Mouse (Mus musculus) cerebellum, postnatal 14 days (tissue): ENCODE measurements around the gene Ccdc194.
A peak's percentile ranks its signal among the peaks of the same experiment; 100 is the strongest.

Experiments
- DNase-seq, 2 experiments: peaks; one replicate each; pipeline ENCODE4 v3.0.0; 2021; ENCODE audit warnings: mixed read lengths in 2 of 2

The Ccdc194 gene

GRCm38 (mm10) chr8:71507589-71508104, 17.9 kb downstream of the Ccdc194 start:
- peak; percentile 77 for DNase-seq

DNA sequence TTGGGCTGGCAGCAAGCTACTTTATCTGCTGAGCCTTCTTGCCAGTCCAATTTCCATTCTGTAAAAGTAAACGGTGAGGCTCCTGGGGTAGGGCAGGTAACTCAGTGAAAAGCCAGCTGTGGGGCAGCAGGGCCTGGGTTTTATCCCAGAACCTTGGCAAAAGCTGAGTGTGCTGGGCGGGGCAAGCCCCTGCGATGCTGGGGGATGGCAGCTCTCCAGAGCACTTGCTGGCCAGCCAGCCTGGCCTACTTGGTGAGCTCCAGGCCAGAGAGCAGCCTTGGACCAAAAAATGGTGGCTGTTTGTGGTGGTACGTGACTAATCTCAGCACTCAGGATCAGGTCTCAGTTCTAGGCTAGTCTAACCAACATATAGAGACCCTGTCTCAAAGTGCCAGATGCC, 19.5 kb downstream of the Ccdc194 start:
- DNase-seq: peak; percentile 69 to 74

DNA sequence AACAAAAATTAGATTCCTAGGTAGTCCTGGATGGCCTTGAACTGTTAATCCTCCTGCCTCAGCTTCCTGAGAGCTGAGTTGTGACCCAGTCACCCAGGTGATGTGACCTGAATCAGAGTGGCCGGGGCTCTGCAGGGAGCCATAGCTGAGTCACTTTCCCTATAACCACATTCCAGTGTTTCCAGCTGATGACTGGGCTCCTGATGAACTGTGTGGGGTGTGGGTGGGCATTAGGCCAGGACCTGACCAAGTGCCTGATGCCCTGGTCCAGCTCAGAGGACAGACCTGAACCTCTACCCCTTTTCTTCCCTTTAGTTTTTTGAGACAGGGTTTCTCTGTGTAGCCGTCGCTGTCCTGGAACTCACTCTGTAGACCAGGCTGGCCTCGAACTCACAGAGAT, 20.2 kb downstream of the Ccdc194 start:
- DNase-seq: no peak

DNA sequence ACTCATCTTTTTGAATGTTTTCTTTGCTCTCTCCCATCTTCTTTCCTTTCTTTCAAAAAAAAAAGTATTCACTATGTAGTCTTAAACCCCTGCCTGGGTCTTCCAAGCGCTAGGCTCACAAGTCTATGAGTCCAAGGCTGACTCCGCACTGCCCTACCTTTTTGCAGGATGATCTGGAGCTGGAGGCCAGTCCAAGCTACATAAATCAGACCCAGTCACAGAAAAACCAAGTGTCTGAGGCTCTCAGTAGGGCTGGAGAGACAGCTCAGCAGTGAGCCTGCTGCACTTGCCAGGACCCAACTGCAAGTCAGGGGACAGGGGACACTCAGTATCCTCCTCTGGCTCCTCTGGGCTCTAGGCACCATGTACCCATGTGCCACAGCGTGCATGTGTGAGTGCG, 21.2 kb downstream of the Ccdc194 start:
- no peak for DNase-seq

DNA sequence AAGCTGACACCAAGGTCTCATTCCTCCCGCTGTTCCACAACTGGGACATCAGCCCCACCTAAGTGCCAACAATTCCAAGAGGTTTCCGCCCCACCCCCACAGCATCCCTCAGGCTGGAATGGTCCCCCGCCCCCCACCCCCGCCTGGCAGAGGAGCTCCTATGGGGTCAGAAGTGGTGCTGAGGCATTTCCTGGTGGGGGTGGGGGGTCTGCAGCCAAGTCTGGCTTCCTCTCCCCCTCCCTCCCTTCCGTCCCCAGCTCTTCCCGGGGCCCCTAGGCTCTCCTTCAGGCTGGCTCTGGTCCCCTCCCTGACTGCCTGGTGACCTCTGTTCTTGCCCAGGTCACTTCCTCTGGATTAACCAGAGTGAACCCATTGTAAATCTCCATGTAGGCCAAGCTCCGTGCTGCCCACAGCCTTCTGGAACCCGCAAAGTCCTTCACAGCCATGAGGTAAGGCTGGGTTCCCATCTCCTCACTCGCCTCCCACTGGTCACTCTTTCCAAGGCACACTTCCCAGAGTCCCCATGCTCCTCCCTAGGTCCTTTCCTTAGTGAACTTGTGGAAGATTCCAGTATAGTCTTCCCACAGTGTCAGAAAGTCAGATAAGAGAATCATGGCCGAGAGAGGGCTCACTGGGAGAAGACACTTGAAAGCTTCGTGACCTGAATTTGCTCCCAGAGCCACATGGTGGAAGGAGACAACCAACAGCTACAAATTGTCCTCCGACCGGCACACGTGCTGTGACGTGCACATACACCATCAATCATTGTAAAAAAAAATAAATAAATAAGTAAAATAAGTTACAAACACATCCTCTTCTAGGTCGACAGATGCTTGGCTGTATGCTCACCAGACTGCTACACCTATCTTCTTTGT, 26.5 kb downstream of the Ccdc194 start:
- no peak for DNase-seq

DNA sequence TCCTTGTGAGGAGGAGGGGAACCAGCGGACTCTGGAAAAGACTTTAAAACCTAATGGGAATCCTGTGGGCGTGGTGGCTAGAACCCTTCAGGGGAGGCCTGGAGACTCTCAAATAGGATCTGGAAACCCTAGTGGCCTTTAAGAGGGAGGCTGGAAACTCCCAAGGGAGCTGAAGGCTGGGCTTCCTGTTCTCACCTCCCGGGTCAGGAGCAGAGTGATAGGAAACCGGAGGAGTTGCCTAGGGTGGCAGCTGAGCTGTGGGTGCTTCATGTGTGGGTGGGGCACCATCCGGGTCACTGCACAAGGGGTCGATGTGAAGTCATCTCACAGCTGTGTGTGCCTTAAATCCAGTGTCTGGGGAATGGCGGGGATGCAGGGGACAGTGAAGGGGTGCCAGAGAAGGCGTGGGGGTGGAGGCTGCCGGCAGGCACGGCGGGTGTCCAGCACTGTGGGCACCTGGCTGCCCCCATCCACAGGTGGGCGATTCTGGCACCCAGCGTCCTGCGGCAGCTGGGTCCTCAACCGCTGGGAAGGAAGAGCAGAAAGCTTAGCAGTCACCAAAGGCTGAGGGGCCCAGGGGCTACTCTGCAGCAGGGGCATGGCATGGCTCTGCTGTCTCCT, 27.5 kb downstream of the Ccdc194 start:
- no peak for DNase-seq

- no peak for DNase-seq
These were observed 28.4 kb downstream of the Ccdc194 start for GRCm38 (mm10) chr8:71497077-71497645.

DNA sequence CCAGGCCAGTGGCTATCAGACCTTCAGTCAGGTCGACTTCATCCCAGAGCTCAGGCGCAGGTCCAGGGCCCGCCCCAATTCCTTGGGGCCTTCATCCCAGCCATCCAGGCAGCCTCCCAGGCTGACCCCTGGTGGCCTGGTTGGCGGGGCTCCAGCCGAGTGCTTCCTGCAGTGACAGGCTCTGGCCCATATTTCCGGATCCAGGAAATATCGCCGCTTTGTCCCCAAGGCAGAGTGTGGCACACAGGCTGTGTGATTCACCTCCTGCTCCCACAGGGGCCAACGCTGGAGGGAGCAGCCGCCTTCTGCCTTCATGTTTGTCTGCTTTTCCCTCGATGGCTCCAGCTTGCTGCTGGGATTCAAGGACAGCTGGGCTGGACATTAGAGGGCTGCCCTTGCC, 29.0 kb downstream of the Ccdc194 start:
- DNase-seq: peak; percentile 72 to 76

GRCm38 (mm10) chr8:71495811-71496210, 29.7 kb downstream of the Ccdc194 start:
- DNase-seq: no peak

DNA sequence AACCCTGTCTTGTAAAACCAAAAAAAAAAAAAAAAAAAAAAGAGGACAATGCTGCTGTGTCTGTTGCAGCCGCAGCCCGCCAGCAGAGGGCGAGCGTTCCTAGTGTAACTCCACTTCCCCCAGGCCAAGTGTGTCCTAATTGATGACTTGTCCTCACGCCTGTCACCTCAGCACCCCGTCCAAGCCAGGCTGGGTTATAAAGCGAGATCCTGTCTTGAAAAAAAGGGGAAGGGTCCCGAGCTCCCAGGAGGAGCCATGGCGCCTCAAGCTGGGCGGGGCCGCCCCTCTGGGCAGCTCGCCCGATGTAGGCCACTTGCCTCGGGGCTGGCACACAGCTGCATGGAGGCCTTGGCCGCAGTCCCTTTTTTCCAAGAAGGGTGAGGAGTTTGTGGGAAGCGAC, 30.5 kb downstream of the Ccdc194 start:
- peak; percentile 90 to 94 for DNase-seq

DNA sequence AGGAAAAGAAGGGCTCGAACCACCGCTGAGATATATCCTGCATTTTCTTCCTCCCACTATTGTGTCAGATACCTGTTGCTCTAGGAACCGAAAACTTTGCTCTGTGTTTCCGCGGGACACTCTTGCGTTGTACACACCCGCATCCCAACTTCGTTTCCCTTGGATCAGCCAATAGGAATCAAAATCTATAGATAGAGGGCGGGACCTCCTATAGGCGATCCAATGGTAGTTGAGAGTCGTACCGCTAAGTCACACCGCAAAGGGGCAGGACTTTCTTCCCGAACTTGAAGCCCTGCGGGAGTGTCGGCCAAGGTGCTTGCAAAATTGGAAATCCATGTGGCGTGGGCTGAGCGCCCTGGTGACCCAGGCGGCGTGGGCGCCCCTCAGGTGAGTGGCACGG, 37.1 kb downstream of the Ccdc194 start:
- DNase-seq: peak; percentile 90 to 92

GRCm38 (mm10) chr8:71487691-71488445, 37.6 kb downstream of the Ccdc194 start, which contains the start of gene Gtpbp3:
Gtpbp3 (plus strand) TSS chr8:71488103.
- DNase-seq: peak; percentile 79 to 83

- no peak for DNase-seq
These were observed 39.4 kb downstream of the Ccdc194 start for GRCm38 (mm10) chr8:71486136-71486529.

DNA sequence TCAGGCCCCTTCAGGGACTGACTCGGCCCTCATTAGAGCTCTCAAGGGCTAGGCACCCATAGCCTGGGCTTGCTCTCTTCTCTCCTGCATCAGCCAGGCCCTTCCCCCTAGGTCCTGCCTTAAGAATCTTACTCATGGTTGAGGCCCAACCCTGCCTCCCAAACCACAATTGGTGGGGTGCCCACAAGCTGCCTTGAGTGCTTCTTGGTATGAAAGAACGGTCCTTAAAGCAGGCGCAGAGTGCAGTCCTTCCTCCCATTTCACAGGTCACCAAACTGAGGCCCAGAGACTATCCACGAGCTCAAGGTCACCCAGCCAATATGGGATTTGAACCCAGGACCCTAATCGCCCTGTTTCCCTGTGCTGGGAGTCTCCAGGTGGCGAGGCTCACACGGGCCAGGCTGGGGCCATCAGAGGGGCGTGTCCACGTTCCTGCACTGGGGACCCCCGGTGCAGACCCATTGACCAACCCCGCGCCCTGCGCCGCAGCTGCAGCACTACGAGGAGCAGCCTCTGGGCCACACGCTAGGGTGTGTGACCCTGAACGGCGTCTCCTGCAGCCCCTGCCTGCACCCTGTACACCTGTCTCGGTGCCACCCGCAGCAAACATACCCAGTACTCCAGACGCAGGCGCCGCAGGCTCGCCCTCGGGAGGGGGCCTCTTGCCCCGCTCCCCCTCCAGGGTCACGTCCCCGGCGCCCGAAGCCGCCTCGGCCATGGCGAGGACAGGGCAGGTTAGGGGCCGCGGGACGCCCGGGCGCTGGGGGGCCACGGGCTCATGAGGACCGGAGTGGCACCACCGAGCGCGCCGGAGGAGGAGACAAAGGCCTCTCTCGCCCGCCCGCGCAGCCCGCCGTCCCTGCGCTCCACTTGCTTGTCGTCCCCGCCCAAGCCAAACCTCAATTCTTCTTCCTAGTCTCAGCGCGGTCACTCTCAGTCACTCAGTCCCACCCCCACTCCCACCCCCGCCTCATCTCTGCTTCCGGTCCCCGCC, 40.1 kb downstream of the Ccdc194 start, which contains the start of gene Ano8:
Ano8 (minus strand) TSS at position 822 of the 994 bp plus-strand sequence.
- peak; percentile 90 to 91 for DNase-seq

- DNase-seq: no peak
These were observed 40.8 kb downstream of the Ccdc194 start for GRCm38 (mm10) chr8:71484736-71485135.

DNA sequence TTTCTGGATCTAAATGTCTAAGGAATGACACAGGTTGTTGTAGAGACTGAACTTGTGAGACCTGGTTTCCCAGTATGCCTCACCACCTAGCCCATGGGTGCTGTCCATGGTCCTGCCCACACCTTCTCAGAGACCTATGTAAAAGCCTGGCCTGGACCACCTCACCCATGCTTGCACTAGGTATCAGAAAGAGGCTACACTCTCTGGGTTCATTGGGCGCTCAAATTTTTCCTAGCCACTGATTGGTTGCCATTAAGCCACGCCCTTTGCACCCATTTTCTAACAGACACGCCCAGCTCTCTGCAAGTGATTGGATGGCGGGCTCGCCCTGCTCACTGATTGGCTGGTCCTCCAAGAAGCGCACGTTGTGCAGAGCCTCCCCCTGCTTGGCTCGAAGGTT, 41.6 kb downstream of the Ccdc194 start:
- DNase-seq: peak in 1 of 2 experiments; percentile 45

- DNase-seq: no peak
These were observed 46.6 kb downstream of the Ccdc194 start for GRCm38 (mm10) chr8:71478943-71479342.

GRCm38 (mm10) chr8:71477196-71477845, 48.2 kb downstream of the Ccdc194 start:
- DNase-seq: peak; percentile 67 to 83

GRCm38 (mm10) chr8:71476099-71476940, 49.2 kb downstream of the Ccdc194 start:
- peak; percentile 90 to 91 for DNase-seq

DNA sequence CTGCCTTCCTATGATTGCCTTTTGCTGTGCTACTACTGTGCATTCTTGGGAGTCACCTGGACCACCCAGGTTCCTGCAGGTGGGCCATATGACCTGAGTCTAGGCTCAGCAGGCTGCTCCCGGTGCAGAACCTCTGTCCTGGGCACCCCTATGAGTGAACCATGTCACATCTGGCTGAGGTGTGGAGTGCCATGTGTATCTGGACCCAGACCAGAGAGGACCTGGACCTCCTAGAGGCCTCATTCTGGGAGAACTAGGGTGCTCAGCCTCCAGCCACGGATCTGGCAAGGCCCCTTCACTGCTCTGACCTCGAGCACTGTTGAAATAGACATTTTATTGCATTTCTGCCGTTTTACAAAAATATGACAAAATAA, 49.8 kb downstream of the Ccdc194 start:
- peak in 1 of 2 experiments; percentile 49 for DNase-seq
